In genomic region chr13:29521321-29521720, GRCm38 (mm10) we compare ENCODE assay signal across 17 mouse cellular contexts.
"Had no signal": no experiment of that assay in that cellular context is flagged by ENCODE, and none has a peak within 500 bp of the region (broad histone marks: within the 10 kb centered on the region; RNA-seq: fewer than 3 reads in every experiment).

No protein-coding gene starts in this region.

- H3K9me3 ChIP-seq: midbrain, embryonic 10.5 days; neural tube, embryonic 13.5 days; neural tube, embryonic 15.5 days had no signal

- H3K27ac ChIP-seq: midbrain, embryonic 10.5 days; neural tube, embryonic 13.5 days; neural tube, embryonic 15.5 days had no signal

- H3K4me3 ChIP-seq: midbrain, embryonic 10.5 days; myocyte; neural tube, embryonic 13.5 days; neural tube, embryonic 15.5 days had no signal

- DNase-seq: lung, adult 18-20 months; lung, embryonic 14.5 days; lung, postnatal 10 days; lung, postnatal 4 days; midbrain, embryonic 14.5 days; retina, postnatal 1 day; right cerebral cortex, adult 18-20 months; right cerebral cortex, postnatal 25 days; right cerebral cortex, postnatal 4 days; spleen, adult 18-20 months; thymus, adult 18-20 months; thymus, postnatal 14 days; thymus, postnatal 36 days had no signal

- H3K4me1 ChIP-seq: midbrain, embryonic 10.5 days had no signal

- H3K9ac ChIP-seq: lung, embryonic 14.5 days; neural tube, embryonic 13.5 days; neural tube, embryonic 15.5 days had no signal

- H3K36me3 ChIP-seq: midbrain, embryonic 10.5 days; neural tube, embryonic 13.5 days; neural tube, embryonic 15.5 days had no signal

- H3K4me2 ChIP-seq: lung, embryonic 14.5 days; neural tube, embryonic 13.5 days; neural tube, embryonic 15.5 days had no signal

- H3K27me3 ChIP-seq: neural tube, embryonic 13.5 days; neural tube, embryonic 15.5 days had no signal
